Mouse (Mus musculus): ENCODE results near the gene Pdgfc. TPM values are rescaled to one million over a fixed set of nuclear protein-coding genes. Genes with fewer than 3 reads are reported as not detected.
"Not testable (repeated sequence)": the region's sequence is repeated elsewhere in the genome, so short reads cannot be mapped to it uniquely, and the experiment has no call there.

Gene Pdgfc
- polyA plus RNA-seq, 1 experiment, result 1.3 TPM

- WGBS, result 44% methylated on average over 2 of the region's 2 CpGs
- TF ChIP-seq POLR2A (IDR thresholded peaks at IDR 0.05; ENCODE audit: borderline replicate concordance, extremely low read depth, low read depth, low read length), result no peak
- no peak for TF ChIP-seq CTCF (IDR thresholded peaks at IDR 0.05; ENCODE audit: insufficient read depth, low read length)
- H3K4me3 ChIP-seq (replicated peaks; ENCODE audit: extremely low read depth, low read depth, low read length), result no peak overlapping the region
- no peaks in the 10 kb centered on the region for H3K4me1 ChIP-seq (ENCODE audit: control insufficient read depth, insufficient read depth, low read length)
- DNase-seq, result no peak
Measured at GRCm38 (mm10) chr3:81127013-81127412, 90.8 kb downstream of the Pdgfc start.

- 47% methylated on average over 3 of the region's 3 CpGs for WGBS
- H3K4me1 ChIP-seq (ENCODE audit: control insufficient read depth, insufficient read depth, low read length), result no peaks in the 10 kb centered on the region
- no peak overlapping the region for H3K4me3 ChIP-seq (replicated peaks; ENCODE audit: extremely low read depth, low read depth, low read length)
- no peak for DNase-seq
- TF ChIP-seq POLR2A (IDR thresholded peaks at IDR 0.05; ENCODE audit: borderline replicate concordance, extremely low read depth, low read depth, low read length), result no peak
- TF ChIP-seq CTCF (IDR thresholded peaks at IDR 0.05; ENCODE audit: insufficient read depth, low read length), result no peak
Measured at GRCm38 (mm10) chr3:81136985-81137384, 100.8 kb downstream of the Pdgfc start.

GRCm38 (mm10) chr3:81138030-81138429 lies 101.8 kb downstream of the Pdgfc start:
- 71% methylated on average over 1 of the region's 1 CpGs for WGBS
- not testable (repeated sequence) for H3K4me1 ChIP-seq (ENCODE audit: control insufficient read depth, insufficient read depth, low read length); DNase-seq; H3K4me3 ChIP-seq (replicated peaks; ENCODE audit: extremely low read depth, low read depth, low read length)

- TF ChIP-seq CTCF (IDR thresholded peaks at IDR 0.05; ENCODE audit: insufficient read depth, low read length) (no peak), POLR2A (IDR thresholded peaks at IDR 0.05; ENCODE audit: borderline replicate concordance, extremely low read depth, low read depth, low read length) (no peak)
- Histone ChIP-seq H3K4me3 (replicated peaks; ENCODE audit: extremely low read depth, low read depth, low read length) (no peak overlapping the region), H3K4me1 (ENCODE audit: control insufficient read depth, insufficient read depth, low read length) (no peaks in the 10 kb centered on the region)
- DNase-seq, result no peak
Measured at GRCm38 (mm10) chr3:81143730-81144129, 107.5 kb downstream of the Pdgfc start.

- no peaks in the 10 kb centered on the region for H3K4me1 ChIP-seq (ENCODE audit: control insufficient read depth, insufficient read depth, low read length)
- TF ChIP-seq POLR2A (IDR thresholded peaks at IDR 0.05; ENCODE audit: borderline replicate concordance, extremely low read depth, low read depth, low read length), result no peak
- TF ChIP-seq CTCF (IDR thresholded peaks at IDR 0.05; ENCODE audit: insufficient read depth, low read length), result no peak
- H3K4me3 ChIP-seq (replicated peaks; ENCODE audit: extremely low read depth, low read depth, low read length), result no peak overlapping the region
- 31% methylated on average over 3 of the region's 3 CpGs for WGBS
- DNase-seq, result no peak
Measured at GRCm38 (mm10) chr3:81149109-81149521, 112.9 kb downstream of the Pdgfc start.

GRCm38 (mm10) chr3:81150228-81150627 lies 114.0 kb downstream of the Pdgfc start:
- Histone ChIP-seq H3K4me3 (replicated peaks; ENCODE audit: extremely low read depth, low read depth, low read length) (no peak overlapping the region), H3K4me1 (ENCODE audit: control insufficient read depth, insufficient read depth, low read length) (no peaks in the 10 kb centered on the region)
- DNase-seq, result no peak
- TF ChIP-seq CTCF (IDR thresholded peaks at IDR 0.05; ENCODE audit: insufficient read depth, low read length) (no peak), POLR2A (IDR thresholded peaks at IDR 0.05; ENCODE audit: borderline replicate concordance, extremely low read depth, low read depth, low read length) (no peak)

GRCm38 (mm10) chr3:81154420-81154819 lies 118.2 kb downstream of the Pdgfc start:
- 49% methylated on average over 1 of the region's 1 CpGs for WGBS
- Histone ChIP-seq H3K4me3 (replicated peaks; ENCODE audit: extremely low read depth, low read depth, low read length) (no peak overlapping the region), H3K4me1 (ENCODE audit: control insufficient read depth, insufficient read depth, low read length) (no peaks in the 10 kb centered on the region)
- TF ChIP-seq POLR2A (IDR thresholded peaks at IDR 0.05; ENCODE audit: borderline replicate concordance, extremely low read depth, low read depth, low read length) (no peak), CTCF (IDR thresholded peaks at IDR 0.05; ENCODE audit: insufficient read depth, low read length) (no peak)
- DNase-seq, result no peak

- H3K4me1 ChIP-seq (ENCODE audit: control insufficient read depth, insufficient read depth, low read length), result no peaks in the 10 kb centered on the region
- TF ChIP-seq CTCF (IDR thresholded peaks at IDR 0.05; ENCODE audit: insufficient read depth, low read length) (no peak), POLR2A (IDR thresholded peaks at IDR 0.05; ENCODE audit: borderline replicate concordance, extremely low read depth, low read depth, low read length) (no peak)
- DNase-seq, result no peak
- H3K4me3 ChIP-seq (replicated peaks; ENCODE audit: extremely low read depth, low read depth, low read length), result no peak overlapping the region
Measured at GRCm38 (mm10) chr3:81160457-81161165, 124.4 kb downstream of the Pdgfc start.

- Histone ChIP-seq H3K4me1 (ENCODE audit: control insufficient read depth, insufficient read depth, low read length) (no peaks in the 10 kb centered on the region), H3K4me3 (replicated peaks; ENCODE audit: extremely low read depth, low read depth, low read length) (no peak overlapping the region)
- TF ChIP-seq POLR2A (IDR thresholded peaks at IDR 0.05; ENCODE audit: borderline replicate concordance, extremely low read depth, low read depth, low read length), result no peak
- TF ChIP-seq CTCF (IDR thresholded peaks at IDR 0.05; ENCODE audit: insufficient read depth, low read length), result no peak
- WGBS, result 84% methylated on average over 4 of the region's 4 CpGs
- no peak for DNase-seq
Measured at GRCm38 (mm10) chr3:81162129-81162528, 125.9 kb downstream of the Pdgfc start.

GRCm38 (mm10) chr3:81164091-81164490 lies 127.9 kb downstream of the Pdgfc start:
- DNase-seq, result no peak
- Histone ChIP-seq H3K4me3 (replicated peaks; ENCODE audit: extremely low read depth, low read depth, low read length) (no peak overlapping the region), H3K4me1 (ENCODE audit: control insufficient read depth, insufficient read depth, low read length) (no peaks in the 10 kb centered on the region)
- TF ChIP-seq CTCF (IDR thresholded peaks at IDR 0.05; ENCODE audit: insufficient read depth, low read length), result no peak
- no peak for TF ChIP-seq POLR2A (IDR thresholded peaks at IDR 0.05; ENCODE audit: borderline replicate concordance, extremely low read depth, low read depth, low read length)
- WGBS, result 91% methylated on average over 5 of the region's 5 CpGs

All from lung, adult 2 months (tissue).